Mouse (Mus musculus): Measurements from ENCODE around the gene 4430402I18Rik.

DNA sequence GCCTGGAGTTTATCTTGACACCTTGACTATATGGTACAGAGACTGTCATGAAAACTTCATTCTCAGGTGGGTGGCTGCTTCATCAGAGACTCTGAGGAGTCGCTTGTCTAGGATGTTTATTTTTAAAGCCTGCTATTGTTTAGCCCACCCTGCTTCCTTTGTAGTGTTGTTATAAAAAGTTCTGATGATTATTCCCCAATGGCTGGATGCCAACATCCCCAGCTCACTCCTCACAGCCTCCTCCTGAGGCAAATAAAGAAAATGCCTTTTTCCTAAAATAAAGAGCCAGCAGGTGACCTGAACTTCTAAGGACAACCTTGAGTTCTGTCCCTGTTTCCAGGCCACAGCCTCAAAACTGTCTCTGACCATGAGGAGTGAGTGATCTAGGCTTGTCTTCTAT lies 79.1 kb downstream of the 4430402I18Rik start:
- TF ChIP-seq CTCF (IDR thresholded peaks at IDR 0.05; ENCODE audit: borderline replicate concordance, extremely low read depth, insufficient read depth, insufficient read length), result no peak
- TF ChIP-seq POLR2A (IDR thresholded peaks at IDR 0.05; ENCODE audit: borderline replicate concordance, extremely low read depth, insufficient read depth, insufficient read length, poor library complexity, severe bottlenecking), result no peak

Data from brain, embryonic 14.5 days (tissue).